Mouse (Mus musculus) myocyte (in vitro differentiated cells): ENCODE data around the gene Meis2.

ENCODE experiments used
- CEBPB ChIP-seq: IDR thresholded peaks from 2 replicates; pipeline ENCODE4 v1.6.1; 2011; ENCODE audit warnings: mild to moderate bottlenecking, moderate library complexity; ENCODE audit not compliant: poor library complexity, insufficient read depth, severe bottlenecking
- E2F4 ChIP-seq: IDR thresholded peaks from one replicate; pipeline ENCODE4 v1.6.1; 2011; ENCODE audit warnings: mild to moderate bottlenecking, control low read depth, moderate library complexity; ENCODE audit not compliant: insufficient read depth
- MAX ChIP-seq: IDR thresholded peaks from one replicate; pipeline ENCODE4 v1.6.1; 2011; ENCODE audit warnings: low read depth, mild to moderate bottlenecking, control low read depth
- MYOD1 ChIP-seq, 3 experiments: IDR thresholded peaks; one replicate each; pipeline ENCODE4 v1.6.1; 2011; ENCODE audit warnings: control low read depth in 2 of 3, low read depth in 2 of 3, mild to moderate bottlenecking in 2 of 3, moderate library complexity in 1 of 3; ENCODE audit not compliant: insufficient read length in 2 of 3, control insufficient read depth in 1 of 3
- MYOG ChIP-seq, 3 experiments: IDR thresholded peaks; one replicate each; pipeline ENCODE4 v1.6.1; 2011; ENCODE audit warnings: control low read depth in 2 of 3, low read depth in 2 of 3, mild to moderate bottlenecking in 2 of 3; ENCODE audit not compliant: insufficient read length in 2 of 3, control insufficient read depth in 1 of 3, insufficient read depth in 1 of 3
- POLR2A ChIP-seq: IDR thresholded peaks from one replicate; pipeline ENCODE4 v1.6.1; 2011; ENCODE audit warnings: low read depth, mild to moderate bottlenecking, control low read depth, moderate library complexity; ENCODE audit not compliant: insufficient read length
- POLR2AphosphoS2 ChIP-seq: IDR thresholded peaks from one replicate; pipeline ENCODE4 v1.6.1; 2011; ENCODE audit warnings: low read depth, control low read depth; ENCODE audit not compliant: insufficient read length
- SRF ChIP-seq: IDR thresholded peaks from one replicate; pipeline ENCODE4 v1.6.1; 2011; ENCODE audit warnings: low read depth; ENCODE audit not compliant: control insufficient read depth, insufficient read length
- TCF12 ChIP-seq: IDR thresholded peaks from one replicate; pipeline ENCODE4 v1.6.1; 2011; ENCODE audit warnings: mild to moderate bottlenecking, control low read depth; ENCODE audit not compliant: poor library complexity, insufficient read depth, severe bottlenecking
- USF1 ChIP-seq: IDR thresholded peaks from one replicate; pipeline ENCODE4 v1.6.1; 2011; ENCODE audit warnings: low read depth, mild to moderate bottlenecking, control low read depth, moderate library complexity

GRCm38 (mm10) chr2:115969201-115969600 is 96.4 kb downstream of the Meis2 start:
- TF ChIP-seq POLR2A = no peak
- TF ChIP-seq USF1 = no peak
- no peak for TF ChIP-seq SRF
- no peak for TF ChIP-seq MYOG (IDR thresholded peaks at IDR 0.05; ENCODE audit: control insufficient read depth in 1 of 3, insufficient read depth in 1 of 3, insufficient read length in 2 of 3, low read depth in 2 of 3)
- TF ChIP-seq CEBPB = no peak
- no peak for TF ChIP-seq POLR2AphosphoS2
- no peak for TF ChIP-seq MAX
- TF ChIP-seq E2F4 = no peak
- no peak for TF ChIP-seq TCF12
- no peak for TF ChIP-seq MYOD1 (IDR thresholded peaks at IDR 0.05; ENCODE audit: control insufficient read depth in 1 of 3, insufficient read length in 2 of 3, low read depth in 2 of 3)
